Mouse (Mus musculus): ENCODE measurements at regions not wholly inside any gene's neighbourhood (a gene's known extent, or its start where the extent isn't known, plus 50 kb on each side); places are given as distances from the start of the nearest gene placed in this dataset.

DNA sequence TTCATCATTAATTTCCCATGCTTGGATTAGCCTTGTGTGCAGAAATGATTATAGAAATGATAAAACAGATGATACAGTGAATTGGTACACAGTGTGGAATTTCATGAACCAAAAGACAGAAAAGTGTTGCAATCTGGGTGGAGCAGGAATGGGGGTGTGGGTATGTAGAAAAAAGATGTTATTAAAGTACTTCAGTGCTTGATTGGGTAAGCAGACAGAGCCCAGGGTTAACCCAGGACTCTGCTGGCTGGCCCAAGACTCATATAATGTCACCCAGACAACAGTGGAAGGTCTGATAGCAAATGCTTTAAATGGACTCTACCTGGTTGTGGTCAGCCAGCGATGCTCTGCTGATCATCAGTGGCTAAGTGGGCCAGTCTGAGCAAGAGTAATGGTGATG, 168.1 kb upstream of the Tab2 start:
- no peak for TF ChIP-seq POLR2A (IDR thresholded peaks at IDR 0.05; ENCODE audit: low read depth, low read length)
- TF ChIP-seq CTCF (IDR thresholded peaks at IDR 0.05; ENCODE audit: extremely low read depth, insufficient read length, insufficient replicate concordance, low read depth, low read length), result no peak
